Mouse (Mus musculus) stomach, embryonic 16.5 days (tissue): ENCODE results near the gene Igsf21. TPM values are rescaled to one million over a fixed set of nuclear protein-coding genes. Genes with fewer than 3 reads are reported as not detected.

Experiments
- ATAC-seq: fragments of 200-750 bp; cut with Nextera tagmentation; 2 replicates; pipeline ENCODE4 v1.8.0; 2017; ENCODE audit warnings: moderate number of reproducible peaks, moderate TSS enrichment; ENCODE audit not compliant: insufficient read depth, low FRiP score
- H3K27ac ChIP-seq: fragments of 300-500 bp; sonication (generic); 2 replicates; pipeline ENCODE4 v1.5.1; 2014; ENCODE audit warnings: low read length
- H3K27me3 ChIP-seq: fragments of 300-500 bp; sonication (generic); 2 replicates; pipeline ENCODE4 v1.6.1; 2014; ENCODE audit warnings: low read length, control low read depth, mixed read lengths; ENCODE audit not compliant: control insufficient read depth, insufficient read depth
- H3K36me3 ChIP-seq: fragments of 300-500 bp; sonication (generic); 2 replicates; pipeline ENCODE4 v1.6.1; 2014; ENCODE audit warnings: low read length; ENCODE audit not compliant: control insufficient read depth, insufficient read depth
- H3K4me1 ChIP-seq: fragments of 300-500 bp; sonication (generic); 2 replicates; pipeline ENCODE4 v1.6.1; 2014; ENCODE audit warnings: low read length, control low read depth, mixed read lengths; ENCODE audit not compliant: control insufficient read depth, insufficient read depth
- H3K4me2 ChIP-seq: fragments of 300-500 bp; sonication (generic); 2 replicates; pipeline ENCODE4 v1.6.1; 2014; ENCODE audit warnings: low read depth, low read length, mixed read lengths
- H3K4me3 ChIP-seq: fragments of 300-500 bp; sonication (generic); replicated peaks from 2 replicates; pipeline ENCODE4 v1.5.1; 2014; ENCODE audit warnings: mild to moderate bottlenecking, low read length
- H3K9ac ChIP-seq: fragments of 300-500 bp; sonication (generic); 2 replicates; pipeline ENCODE4 v1.6.1; 2014; ENCODE audit warnings: low read length
- H3K9me3 ChIP-seq: fragments of 300-500 bp; sonication (generic); replicated peaks from 2 replicates; pipeline ENCODE4 v1.6.1; 2016; ENCODE audit warnings: low read length, control low read depth; ENCODE audit not compliant: control insufficient read depth
- WGBS: fragments of 180-500 bp; shearing (Covaris S2); extraction: QIAGEN DNeasy Blood & Tissue Kit; methylation state at CpG from one replicate; pipeline ENCODE4 v1.1.7; 2014; 5-methylcytosine and 5-hydroxymethylcytosine counted together
- polyA plus RNA-seq: library from polyadenylated mRNA; unstranded; fragments of >200 nt; fragmentation: Nextera tagmentation; extraction: Ambion mirVana; gene quantifications from 2 replicates; pipeline ENCODE4 v1.2.1, GENCODE M21; 2015

Gene Igsf21
- polyA plus RNA-seq, 1 experiment from 2014 or later: 1.3 TPM

DNA sequence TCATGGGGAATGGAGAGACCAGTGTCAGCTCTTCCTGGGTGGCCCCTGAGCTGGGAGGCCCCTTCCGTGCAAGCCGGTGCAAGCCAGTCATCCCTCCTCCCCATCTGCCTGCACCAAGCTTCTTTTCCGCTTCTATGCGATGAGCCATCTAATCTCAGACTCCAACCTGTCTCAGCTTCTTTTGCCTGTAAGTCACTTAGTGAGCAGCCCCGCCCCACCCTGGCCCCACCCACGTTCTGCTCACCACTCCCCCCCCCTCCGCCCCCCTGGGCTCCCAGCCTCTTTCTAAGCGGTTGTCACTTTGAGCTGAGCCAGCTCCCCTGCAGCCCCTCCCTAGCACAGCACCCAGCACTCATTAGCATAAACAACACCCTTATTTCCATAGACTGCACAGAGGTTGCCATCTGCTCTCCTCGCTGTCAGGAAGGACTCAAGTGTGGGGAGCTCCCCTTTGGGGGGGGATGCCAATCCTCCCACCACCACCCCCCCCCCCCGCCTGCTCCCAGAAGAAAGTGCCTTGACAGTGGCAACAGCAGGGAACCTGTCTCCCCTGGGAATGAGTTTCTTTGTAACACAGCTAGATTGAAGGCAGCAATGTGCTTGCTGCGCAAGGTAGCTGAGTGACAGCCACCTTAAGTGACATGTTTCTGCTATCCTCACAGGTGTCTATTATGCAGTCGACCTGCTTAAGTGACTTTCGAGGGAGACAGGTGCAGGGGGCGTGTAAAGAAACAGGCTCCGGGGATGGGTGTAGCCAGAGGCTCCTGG, 176.8 kb downstream of the Igsf21 start:
- Histone ChIP-seq H3K9ac (no peak overlapping the region), H3K4me3 (no peak overlapping the region), H3K9me3 (0 out of 2 replicates have a peak, but pooled peaks cover 5% of the 10 kb centered on the region), H3K4me1 (0 out of 2 replicates have a peak, but pooled peaks cover 4% of the 10 kb centered on the region), H3K27ac (no peak overlapping the region), H3K27me3 (no peaks in the 10 kb centered on the region), H3K4me2 (no peak overlapping the region), H3K36me3 (no peaks in the 10 kb centered on the region)
- ATAC-seq: peak; percentile 76
- 7% methylated on average over 15 of the region's 15 CpGs for WGBS

DNA sequence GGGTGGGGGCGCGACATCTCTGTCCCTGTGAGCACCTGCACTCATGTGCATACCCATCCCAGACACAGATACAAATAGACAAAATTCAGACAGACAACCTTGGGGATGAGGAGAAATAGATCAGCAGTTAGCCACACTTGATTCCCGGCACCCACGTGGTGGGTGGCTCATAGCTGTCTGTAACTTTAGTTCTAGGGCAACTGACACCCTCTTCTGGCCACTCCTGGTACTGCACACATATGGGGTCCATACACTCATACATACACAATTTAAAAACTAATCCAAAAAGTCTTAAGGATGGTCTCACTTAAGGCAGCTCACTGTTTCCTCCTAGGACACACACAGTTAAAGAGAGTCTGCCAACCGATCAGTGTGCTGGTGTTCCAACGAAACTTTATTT, 178.1 kb downstream of the Igsf21 start:
- no peak overlapping the region for H3K27ac ChIP-seq
- 87% methylated on average over 6 of the region's 6 CpGs for WGBS
- H3K9ac ChIP-seq: no peak overlapping the region
- H3K4me2 ChIP-seq: no peak overlapping the region
- ATAC-seq: no peak
- H3K4me3 ChIP-seq: no peak overlapping the region
- no peaks in the 10 kb centered on the region for H3K27me3 ChIP-seq
- 0 out of 2 replicates have a peak, but pooled peaks cover 5% of the 10 kb centered on the region for H3K9me3 ChIP-seq
- 0 out of 2 replicates have a peak, but pooled peaks cover 4% of the 10 kb centered on the region for H3K4me1 ChIP-seq
- H3K36me3 ChIP-seq: no peaks in the 10 kb centered on the region

DNA sequence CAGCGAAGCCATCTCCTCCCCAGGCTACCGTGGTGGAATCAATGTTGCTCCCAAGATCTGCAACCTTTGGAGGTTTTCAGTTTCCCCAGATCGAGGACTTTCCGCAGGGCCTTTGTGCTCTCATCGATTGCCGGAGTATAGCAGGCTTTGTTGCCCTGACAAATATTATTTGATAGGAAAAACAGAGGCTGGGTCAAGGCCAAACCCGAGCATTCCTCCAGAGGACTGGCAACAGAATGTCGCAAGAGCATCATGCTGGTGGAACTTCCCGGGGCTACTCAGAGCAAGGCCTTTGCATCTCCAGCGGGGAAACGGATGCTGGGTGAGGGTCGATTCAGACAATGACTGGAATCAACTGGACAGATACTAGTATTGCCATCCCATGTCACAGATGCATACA, 180.6 kb downstream of the Igsf21 start:
- no peaks in the 10 kb centered on the region for H3K27me3 ChIP-seq
- no peak for ATAC-seq
- no peak overlapping the region for H3K9ac ChIP-seq
- 80% methylated on average over 12 of the region's 12 CpGs for WGBS
- H3K36me3 ChIP-seq: no peaks in the 10 kb centered on the region
- H3K4me3 ChIP-seq: no peak overlapping the region
- 0 out of 2 replicates have a peak, but pooled peaks cover 5% of the 10 kb centered on the region for H3K9me3 ChIP-seq
- no peak overlapping the region for H3K4me2 ChIP-seq
- H3K27ac ChIP-seq: no peak overlapping the region
- H3K4me1 ChIP-seq: 0 out of 2 replicates have a peak, but pooled peaks cover 4% of the 10 kb centered on the region

DNA sequence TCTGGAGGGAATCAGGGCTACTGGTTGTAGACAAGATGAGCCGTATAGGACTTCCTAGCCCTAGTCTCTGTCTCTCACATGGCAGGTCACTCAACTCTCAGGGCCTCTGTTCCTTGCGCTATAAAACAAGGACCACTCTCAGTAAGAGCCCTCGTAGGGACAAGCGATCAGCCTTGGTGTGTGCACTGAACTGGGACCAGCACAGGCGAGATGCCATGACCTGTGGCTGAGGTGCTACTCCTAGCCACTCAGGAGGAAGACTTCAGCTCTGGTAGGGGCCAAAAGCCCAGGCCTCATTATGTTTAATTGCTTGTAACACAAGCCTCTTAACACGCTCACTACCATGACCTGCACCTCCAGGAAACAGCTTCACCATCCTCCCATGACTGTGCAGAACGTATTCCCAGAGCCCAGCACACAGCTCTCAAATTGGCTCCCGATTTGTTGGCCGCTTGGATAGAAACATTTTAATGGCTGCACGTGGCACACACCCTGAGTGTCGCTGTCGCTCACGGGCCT, 183.4 kb downstream of the Igsf21 start:
- ATAC-seq: no peak
- H3K9me3 ChIP-seq: 0 out of 2 replicates have a peak, but pooled peaks cover under 1% of the 10 kb centered on the region
- no peak overlapping the region for H3K9ac ChIP-seq
- H3K4me2 ChIP-seq: no peak overlapping the region
- H3K4me3 ChIP-seq: no peak overlapping the region
- H3K27me3 ChIP-seq: no peaks in the 10 kb centered on the region
- H3K4me1 ChIP-seq: no peaks in the 10 kb centered on the region
- H3K36me3 ChIP-seq: no peaks in the 10 kb centered on the region
- H3K27ac ChIP-seq: no peak overlapping the region
- 85% methylated on average over 13 of the region's 13 CpGs for WGBS

DNA sequence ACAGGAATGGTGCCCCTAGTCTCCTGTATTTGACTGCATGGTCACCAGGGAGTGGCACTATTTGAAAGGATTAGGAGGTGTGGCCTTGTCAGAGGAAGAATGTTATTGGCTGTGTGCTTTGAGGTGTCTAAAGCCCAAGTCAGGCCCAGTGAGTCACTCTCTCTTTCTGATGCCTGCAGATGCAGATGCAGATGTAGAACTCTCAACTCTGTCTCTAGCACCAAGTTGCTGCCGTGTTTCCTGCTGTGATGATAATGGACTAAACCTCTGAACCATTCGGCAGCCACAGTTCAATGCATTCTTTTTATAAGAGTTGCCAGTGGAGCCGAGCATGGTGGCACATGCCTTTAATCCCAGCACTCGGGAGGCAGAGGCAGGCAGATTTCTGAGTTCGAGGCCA, 186.3 kb downstream of the Igsf21 start:
- H3K4me1 ChIP-seq: no peaks in the 10 kb centered on the region
- H3K4me3 ChIP-seq: no peak overlapping the region
- no peaks in the 10 kb centered on the region for H3K27me3 ChIP-seq
- 87% methylated on average over 5 of the region's 5 CpGs for WGBS
- no peak for ATAC-seq
- H3K4me2 ChIP-seq: no peak overlapping the region
- no peak overlapping the region for H3K27ac ChIP-seq
- H3K36me3 ChIP-seq: no peaks in the 10 kb centered on the region
- H3K9ac ChIP-seq: no peak overlapping the region
- no peaks in the 10 kb centered on the region for H3K9me3 ChIP-seq

DNA sequence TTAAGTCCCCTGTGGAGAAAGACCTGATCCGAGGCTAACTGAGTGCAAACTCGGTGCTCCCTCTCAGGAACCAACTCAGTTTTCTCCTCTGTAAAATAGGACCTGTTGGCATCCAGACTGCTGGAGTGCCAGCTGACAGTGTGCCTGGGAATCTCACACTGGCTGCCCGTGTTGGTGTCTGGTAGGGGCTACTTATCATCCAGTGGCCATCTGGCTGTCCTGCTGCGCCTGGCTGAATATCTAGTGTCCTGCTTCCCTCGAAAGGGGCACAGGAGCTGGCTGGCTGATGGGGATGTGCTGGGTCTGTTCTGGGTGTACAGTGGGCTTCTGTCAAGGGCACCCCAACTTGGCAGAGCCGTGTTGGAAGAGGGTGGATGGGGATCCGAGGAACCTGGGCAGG, 193.5 kb downstream of the Igsf21 start:
- H3K27me3 ChIP-seq: no peaks in the 10 kb centered on the region
- H3K27ac ChIP-seq: no peak overlapping the region
- no peak overlapping the region for H3K9ac ChIP-seq
- no peaks in the 10 kb centered on the region; the same call in 1 of the 2 replicates for H3K9me3 ChIP-seq
- no peak overlapping the region for H3K4me3 ChIP-seq
- no peak for ATAC-seq
- no peaks in the 10 kb centered on the region for H3K4me1 ChIP-seq
- 74% methylated on average over 7 of the region's 7 CpGs for whole genome bisulfite sequencing
- no peaks in the 10 kb centered on the region for H3K36me3 ChIP-seq
- H3K4me2 ChIP-seq: no peak overlapping the region

DNA sequence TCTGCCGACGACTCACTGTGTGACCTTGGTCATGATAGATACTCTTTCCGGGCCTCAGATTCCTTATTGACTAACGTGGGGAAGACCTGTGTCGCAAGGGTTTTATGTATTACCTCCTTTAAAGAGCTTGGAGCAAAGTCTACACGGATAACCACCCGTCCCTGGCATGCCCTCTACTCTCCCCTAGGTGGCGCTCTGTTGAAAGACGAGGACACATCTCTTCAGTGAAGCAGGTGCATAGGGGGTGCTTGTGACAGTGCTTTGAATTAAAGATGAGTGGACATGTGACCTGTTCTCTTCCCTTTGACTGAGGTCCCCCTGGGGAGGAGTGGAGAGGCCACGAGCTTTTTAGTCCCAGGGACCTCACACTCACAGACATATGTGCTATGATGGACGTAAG, 194.0 kb downstream of the Igsf21 start:
- H3K27me3 ChIP-seq: no peaks in the 10 kb centered on the region
- H3K9me3 ChIP-seq: no peaks in the 10 kb centered on the region; the same call in 1 of the 2 replicates
- 52% methylated on average over 11 of the region's 11 CpGs for WGBS
- H3K4me2 ChIP-seq: no peak overlapping the region
- no peak overlapping the region for H3K4me3 ChIP-seq
- no peak overlapping the region for H3K27ac ChIP-seq
- no peak for ATAC-seq
- no peak overlapping the region for H3K9ac ChIP-seq
- H3K4me1 ChIP-seq: no peaks in the 10 kb centered on the region
- H3K36me3 ChIP-seq: no peaks in the 10 kb centered on the region

DNA sequence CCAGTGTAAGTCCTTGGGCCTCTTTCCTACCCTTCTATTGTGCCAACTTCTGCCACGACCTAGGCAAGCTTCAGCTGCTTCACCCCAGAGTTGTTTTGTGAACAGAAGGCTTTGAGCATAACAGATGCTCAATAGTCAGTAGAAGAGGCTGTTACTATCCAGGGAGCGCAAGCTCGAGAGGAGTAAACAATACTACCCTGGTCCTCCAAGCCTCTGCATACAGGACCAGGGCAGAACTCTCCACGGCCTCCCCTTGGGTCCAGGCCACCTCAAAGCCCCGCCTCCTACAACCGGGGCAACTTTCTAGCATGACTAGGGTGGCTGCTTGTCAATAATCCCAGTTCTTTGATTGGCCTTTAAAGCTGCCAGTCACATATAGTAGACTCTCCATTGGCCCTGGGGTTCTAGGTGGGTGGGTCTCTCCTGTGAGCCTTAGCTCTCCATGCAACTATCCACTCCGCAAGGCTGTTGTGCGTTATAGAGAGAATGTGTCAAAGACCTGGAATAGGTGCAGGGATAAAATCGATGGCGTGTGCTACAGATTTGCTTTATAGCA, 198.7 kb downstream of the Igsf21 start:
- Histone ChIP-seq H3K9me3 (no peaks in the 10 kb centered on the region; the same call in 1 of the 2 replicates), H3K9ac (no peak overlapping the region), H3K4me3 (no peak overlapping the region), H3K27ac (no peak overlapping the region), H3K4me1 (no peaks in the 10 kb centered on the region), H3K27me3 (no peaks in the 10 kb centered on the region), H3K4me2 (no peak overlapping the region), H3K36me3 (no peaks in the 10 kb centered on the region)
- WGBS: 60% methylated on average over 10 of the region's 10 CpGs
- ATAC-seq: no peak

DNA sequence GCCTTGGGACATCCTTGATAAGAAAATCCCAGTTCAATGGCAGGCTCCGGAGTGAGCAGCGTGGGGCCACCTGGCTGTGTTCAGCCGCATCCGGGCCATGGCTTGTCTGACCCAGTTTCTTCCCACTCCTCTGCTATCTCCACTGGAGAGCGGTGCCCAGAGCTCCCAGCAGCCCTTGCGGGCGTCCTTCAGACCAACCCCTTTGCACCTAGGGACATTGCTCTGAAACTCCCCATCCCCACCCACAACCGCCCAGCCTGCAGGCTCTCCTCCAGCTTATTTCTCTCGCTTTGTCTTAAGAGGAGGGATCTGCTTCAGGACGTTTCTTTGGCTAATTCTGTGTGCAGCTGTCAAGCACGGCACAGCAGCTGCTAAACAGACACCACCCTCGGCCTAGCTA, 202.6 kb downstream of the Igsf21 start:
- H3K4me2 ChIP-seq: no peak overlapping the region
- no peak overlapping the region for H3K4me3 ChIP-seq
- H3K27me3 ChIP-seq: peaks cover 9% of the 10 kb centered on the region
- 28% methylated on average over 12 of the region's 12 CpGs for WGBS
- no peaks in the 10 kb centered on the region for H3K36me3 ChIP-seq
- 0 out of 2 replicates have a peak, but pooled peaks cover 2% of the 10 kb centered on the region for H3K4me1 ChIP-seq
- no peak overlapping the region for H3K9ac ChIP-seq
- ATAC-seq: peak; percentile 24; the same call in 1 of the 2 replicates
- H3K27ac ChIP-seq: no peak overlapping the region
- no peaks in the 10 kb centered on the region for H3K9me3 ChIP-seq
